Mouse (Mus musculus): ENCODE data around the gene Frem2.
A peak's percentile ranks its signal among the peaks of the same experiment; 100 is the strongest.

The Frem2 gene

GRCm38 (mm10) chr3:53469650-53470049 is 187.5 kb downstream of the Frem2 start:
- DNase-seq (ENCODE audit: low read depth, low spot score): no peak

- DNase-seq (ENCODE audit: low read depth, low spot score): no peak
Measured at GRCm38 (mm10) chr3:53467356-53467755, 189.8 kb downstream of the Frem2 start.

GRCm38 (mm10) chr3:53466481-53466880 is 190.7 kb downstream of the Frem2 start:
- peak; percentile 57 for DNase-seq (ENCODE audit: low read depth, low spot score)

- DNase-seq (ENCODE audit: low read depth, low spot score): no peak
Measured at GRCm38 (mm10) chr3:53465330-53465729, 191.8 kb downstream of the Frem2 start.

- DNase-seq (ENCODE audit: low read depth, low spot score): peak; percentile 62
Measured at GRCm38 (mm10) chr3:53464146-53464698, 192.9 kb downstream of the Frem2 start.
